Mouse (Mus musculus): ENCODE measurements around the gene Brd3os. TPM values are rescaled to one million over a fixed set of nuclear protein-coding genes. Genes with fewer than 3 reads are reported as not detected.

The Brd3os gene
- polyA plus RNA-seq, 1 experiment from 2014 or later: 11.0 TPM

- DNase-seq (ENCODE audit: extremely low spot score, low spot score): peak; percentile 86
- Histone ChIP-seq H3K27ac (peak overlapping the region; percentile 98), H3K4me1 (peaks cover 51% of the 10 kb centered on the region), H3K9me3 (no peaks in the 10 kb centered on the region), H3K36me3 (replicated peaks) (peaks cover 32% of the 10 kb centered on the region), H3K27me3 (ENCODE audit: poor library complexity, severe bottlenecking) (no peaks in the 10 kb centered on the region; the same call in 1 of the 2 replicates), H3K4me3 (peak overlapping the region; percentile 99)
- under 1% methylated on average over 92 of the region's 96 CpGs for WGBS
Observed at GRCm38 (mm10) chr2:27475495-27476302, 33.6 kb downstream of the Brd3os start.

DNA sequence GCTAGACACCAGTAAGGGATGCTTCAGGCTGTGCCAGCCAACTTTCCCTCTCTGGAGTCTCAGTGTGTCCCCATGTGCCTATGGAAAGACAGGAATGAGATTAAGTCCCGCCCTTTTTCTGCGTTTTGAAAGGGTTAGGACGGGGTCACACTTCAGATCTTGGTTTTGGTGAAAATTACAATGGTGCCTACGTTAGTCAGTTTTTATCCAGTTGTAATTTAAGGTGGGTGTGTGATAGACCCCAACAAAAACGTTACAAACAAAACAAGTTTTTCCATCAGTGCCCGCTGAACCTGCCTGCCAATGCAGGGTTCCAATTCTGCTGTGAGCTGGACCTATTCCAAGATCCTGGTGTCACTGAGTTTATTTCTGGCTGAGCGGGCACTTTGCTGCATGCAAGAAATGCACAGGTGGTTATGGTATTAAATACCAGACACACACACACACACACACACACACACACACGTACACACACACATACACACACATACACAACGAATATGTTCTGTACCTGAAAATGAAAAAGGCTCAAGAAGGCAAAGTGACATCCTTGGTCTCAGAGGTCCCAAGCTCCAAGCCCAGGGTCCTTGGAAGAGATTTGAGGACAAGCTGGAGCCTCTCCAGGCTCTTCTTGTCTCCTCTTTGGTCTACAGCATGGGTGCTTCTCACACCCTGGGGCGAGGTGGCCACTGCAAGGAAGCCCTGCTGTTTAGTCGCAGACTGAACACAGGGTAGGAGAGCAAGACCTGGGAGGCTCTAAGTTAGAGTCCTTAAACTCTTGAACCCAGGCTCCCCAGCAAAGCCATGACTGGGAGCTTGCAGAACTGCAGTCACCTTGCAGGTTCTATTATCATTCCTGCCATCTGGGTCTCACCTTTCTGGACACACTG is 34.4 kb downstream of the Brd3os start:
- 34% methylated on average over 11 of the region's 11 CpGs for WGBS
- Histone ChIP-seq H3K27me3 (ENCODE audit: poor library complexity, severe bottlenecking) (no peaks in the 10 kb centered on the region; the same call in 1 of the 2 replicates), H3K27ac (peak overlapping the region; percentile 98), H3K4me1 (peaks cover 42% of the 10 kb centered on the region), H3K4me3 (peak overlapping the region; percentile 99), H3K36me3 (replicated peaks) (peaks cover 24% of the 10 kb centered on the region), H3K9me3 (no peaks in the 10 kb centered on the region)
- no peak for DNase-seq (ENCODE audit: extremely low spot score, low spot score)

- H3K36me3 ChIP-seq (replicated peaks): no peaks in the 10 kb centered on the region
- no peak overlapping the region for H3K27ac ChIP-seq
- H3K4me1 ChIP-seq: peaks cover 12% of the 10 kb centered on the region
- no peaks in the 10 kb centered on the region; the same call in 1 of the 2 replicates for H3K27me3 ChIP-seq (ENCODE audit: poor library complexity, severe bottlenecking)
- H3K4me3 ChIP-seq: no peak overlapping the region
- DNase-seq (ENCODE audit: extremely low spot score, low spot score): no peak
- WGBS: 80% methylated on average over 4 of the region's 4 CpGs
- H3K9me3 ChIP-seq: no peaks in the 10 kb centered on the region
Observed at GRCm38 (mm10) chr2:27479821-27480220, 37.7 kb downstream of the Brd3os start.

DNA sequence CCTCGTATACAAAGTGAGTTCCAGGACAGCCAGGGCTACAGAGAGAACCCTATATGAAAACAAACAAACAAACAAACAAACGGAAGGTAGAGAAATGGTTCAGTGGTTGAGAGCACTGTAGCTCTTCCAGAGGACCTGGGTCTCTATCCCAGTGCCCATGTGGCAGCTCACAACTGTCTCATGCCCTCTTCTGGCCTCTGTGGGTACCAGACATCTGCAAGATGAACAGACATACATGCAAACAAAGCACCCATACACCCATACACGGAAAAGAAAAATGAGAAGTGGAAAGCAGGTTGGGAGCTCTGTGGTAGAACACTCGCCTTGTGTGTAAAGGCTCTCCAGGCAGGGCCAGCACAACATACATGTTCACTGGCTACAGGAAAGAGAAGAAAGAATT is 38.2 kb downstream of the Brd3os start:
- Histone ChIP-seq H3K9me3 (no peaks in the 10 kb centered on the region), H3K27ac (no peak overlapping the region), H3K4me3 (no peak overlapping the region), H3K36me3 (replicated peaks) (no peaks in the 10 kb centered on the region), H3K27me3 (ENCODE audit: poor library complexity, severe bottlenecking) (no peaks in the 10 kb centered on the region; the same call in 1 of the 2 replicates), H3K4me1 (peaks cover 12% of the 10 kb centered on the region)
- no peak for DNase-seq (ENCODE audit: extremely low spot score, low spot score)
- 67% methylated on average over 4 of the region's 4 CpGs for WGBS

DNA sequence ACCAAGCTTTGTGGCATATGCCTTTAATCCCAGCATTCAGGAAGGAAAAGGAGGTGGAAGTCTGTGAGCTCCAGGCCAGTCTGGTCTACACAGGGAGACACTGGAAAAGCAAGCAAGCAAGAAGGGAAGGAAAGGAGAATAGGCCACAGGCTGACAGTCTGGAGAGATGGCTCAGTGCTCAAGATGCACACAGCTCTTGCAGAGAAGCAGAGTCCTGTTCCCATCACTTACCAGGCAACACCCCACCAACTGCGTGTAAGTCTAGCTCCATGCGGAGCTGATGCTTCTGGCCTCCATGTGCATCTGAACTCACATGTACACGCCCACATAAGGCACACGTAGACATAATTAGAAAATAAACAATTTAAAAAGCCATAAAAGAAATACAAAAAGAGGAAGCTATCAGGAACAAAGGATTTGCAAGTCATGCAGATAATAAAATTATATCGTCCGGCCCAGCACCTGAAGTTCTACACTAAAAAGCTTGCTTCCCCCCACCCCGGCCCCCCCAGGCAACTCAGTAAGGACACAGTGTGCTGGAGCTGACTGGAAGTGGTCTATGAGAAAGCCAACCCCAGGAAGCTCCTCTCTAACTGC is 40.2 kb downstream of the Brd3os start:
- Histone ChIP-seq H3K36me3 (replicated peaks) (no peaks in the 10 kb centered on the region), H3K27me3 (ENCODE audit: poor library complexity, severe bottlenecking) (no peaks in the 10 kb centered on the region), H3K4me1 (no peaks in the 10 kb centered on the region), H3K4me3 (no peak overlapping the region), H3K9me3 (no peaks in the 10 kb centered on the region), H3K27ac (no peak overlapping the region)
- no peak for DNase-seq (ENCODE audit: extremely low spot score, low spot score)
- 84% methylated on average over 7 of the region's 7 CpGs for WGBS

- Histone ChIP-seq H3K9me3 (no peaks in the 10 kb centered on the region), H3K36me3 (replicated peaks) (no peaks in the 10 kb centered on the region), H3K27me3 (ENCODE audit: poor library complexity, severe bottlenecking) (no peaks in the 10 kb centered on the region), H3K4me1 (no peaks in the 10 kb centered on the region), H3K27ac (no peak overlapping the region), H3K4me3 (no peak overlapping the region)
- DNase-seq (ENCODE audit: extremely low spot score, low spot score): no peak
- WGBS: 71% methylated on average over 4 of the region's 4 CpGs
Observed at GRCm38 (mm10) chr2:27486725-27487124, 44.6 kb downstream of the Brd3os start.

DNA sequence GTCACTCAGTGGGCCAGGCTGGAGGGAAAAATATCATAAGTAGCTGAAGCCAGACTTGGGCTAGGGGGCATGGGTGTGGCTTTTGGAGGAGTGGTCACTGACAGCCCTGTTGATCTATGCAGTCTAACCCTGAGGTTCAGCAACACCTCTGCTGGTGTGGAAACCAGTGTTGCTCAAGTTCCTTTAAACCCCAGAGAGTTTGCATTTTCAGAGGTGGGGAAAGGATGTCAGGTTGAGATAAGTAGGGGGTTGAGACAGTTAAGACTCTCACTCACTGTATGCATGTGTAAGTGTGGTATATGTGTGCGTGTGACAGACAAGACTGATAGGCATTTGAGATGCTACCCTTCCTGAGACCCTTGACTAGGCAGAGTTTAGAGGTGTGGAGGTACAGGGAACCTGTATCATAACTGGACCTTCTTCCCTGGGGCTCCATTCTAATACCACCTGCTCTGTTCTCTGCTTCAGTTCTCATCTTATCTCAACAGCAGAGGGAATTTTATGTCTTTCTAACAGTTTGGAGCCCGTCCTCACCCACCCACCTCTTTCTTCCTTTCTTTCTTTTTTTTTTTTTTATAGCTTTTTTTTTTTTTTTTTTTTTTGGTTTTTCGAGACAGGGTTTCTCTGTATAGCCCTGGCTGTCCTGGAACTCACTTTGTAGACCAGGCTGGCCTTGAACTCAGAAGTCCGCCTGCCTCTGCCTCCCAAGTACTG is 45.4 kb downstream of the Brd3os start:
- H3K27ac ChIP-seq: no peak overlapping the region
- no peaks in the 10 kb centered on the region for H3K9me3 ChIP-seq
- no peaks in the 10 kb centered on the region for H3K27me3 ChIP-seq (ENCODE audit: poor library complexity, severe bottlenecking)
- H3K4me3 ChIP-seq: no peak overlapping the region
- H3K36me3 ChIP-seq (replicated peaks): no peaks in the 10 kb centered on the region
- DNase-seq (ENCODE audit: extremely low spot score, low spot score): no peak
- WGBS: 83% methylated on average over 3 of the region's 4 CpGs
- no peaks in the 10 kb centered on the region for H3K4me1 ChIP-seq

DNA sequence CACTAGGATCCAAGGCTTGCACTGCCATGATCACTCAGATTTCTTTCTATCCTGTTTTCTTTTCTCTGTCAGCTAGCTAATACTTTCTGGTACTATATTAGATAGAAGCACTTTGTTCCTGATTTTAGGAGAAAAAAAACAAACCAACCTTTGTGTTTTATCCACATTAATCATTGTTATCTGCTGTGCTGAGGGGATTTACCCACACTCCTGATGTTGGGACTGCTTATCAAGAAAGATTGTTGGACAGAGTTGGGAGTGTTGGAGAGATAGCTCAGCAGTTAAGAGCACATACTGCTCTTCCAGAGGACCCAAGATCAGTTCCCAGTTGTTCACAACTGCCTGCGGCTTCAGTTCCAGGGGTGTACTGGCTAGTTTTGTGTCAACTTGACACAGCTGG is 46.2 kb downstream of the Brd3os start:
- no peaks in the 10 kb centered on the region for H3K9me3 ChIP-seq

GRCm38 (mm10) chr2:27490939-27491338 is 48.8 kb downstream of the Brd3os start:
- peaks cover 6% of the 10 kb centered on the region for H3K9me3 ChIP-seq
- H3K36me3 ChIP-seq (replicated peaks): no peaks in the 10 kb centered on the region
- peaks cover 5% of the 10 kb centered on the region for H3K4me1 ChIP-seq
- H3K4me3 ChIP-seq: no peak overlapping the region
- whole genome bisulfite sequencing: 88% methylated on average over 2 of the region's 2 CpGs
- DNase-seq (ENCODE audit: extremely low spot score, low spot score): no peak
- H3K27me3 ChIP-seq (ENCODE audit: poor library complexity, severe bottlenecking): no peaks in the 10 kb centered on the region
- no peak overlapping the region for H3K27ac ChIP-seq

More for the DNA sequence above, 46.2 kb downstream of the Brd3os start:
- H3K4me3 ChIP-seq: no peak overlapping the region
- no peaks in the 10 kb centered on the region for H3K36me3 ChIP-seq (replicated peaks)
- no peaks in the 10 kb centered on the region for H3K27me3 ChIP-seq (ENCODE audit: poor library complexity, severe bottlenecking)
- no peak for DNase-seq (ENCODE audit: extremely low spot score, low spot score)
- no peaks in the 10 kb centered on the region for H3K4me1 ChIP-seq
- no peak overlapping the region for H3K27ac ChIP-seq
- 92% methylated on average over 1 of the region's 1 CpGs for WGBS

Small RNA genes within 50 kb of the gene (microRNA-seq; reads per million reads assigned to microRNA genes)
- not detected for gene Gm24049
- gene Mir7578: not detected

Other genes starting within 250 kb of the Brd3os start
- 1.8 TPM in 2 replicates for gene Sardh, start 194.0 kb upstream of the Brd3os start, polyA plus RNA-seq (2016; fragmentation: Nextera tagmentation; extraction: Ambion mirVana)
- 11.5 and 11.8 TPM in 2 replicates for gene Vav2, start 15.3 kb upstream of the Brd3os start, polyA plus RNA-seq (2016; fragmentation: Nextera tagmentation; extraction: Ambion mirVana)
- gene Brd3, start 65.3 kb downstream of the Brd3os start, polyA plus RNA-seq (2016; fragmentation: Nextera tagmentation; extraction: Ambion mirVana): 152 and 160 TPM in 2 replicates
- 88.6 and 89.0 TPM in 2 replicates for gene Wdr5, start 72.8 kb downstream of the Brd3os start, polyA plus RNA-seq (2016; fragmentation: Nextera tagmentation; extraction: Ambion mirVana)
- gene Rxra, start 234.1 kb downstream of the Brd3os start, polyA plus RNA-seq (2016; fragmentation: Nextera tagmentation; extraction: Ambion mirVana): 7.7 and 7.8 TPM in 2 replicates

Data from forebrain, embryonic 10.5 days (tissue).